Mouse (Mus musculus) cortical plate, adult 2 months (tissue): ENCODE data around the gene Cd8b1.

Source experiments
- CTCF ChIP-seq: fragments of 200-500 bp; IDR thresholded peaks from 2 replicates; pipeline ENCODE4 v1.5.1; 2011; ENCODE audit warnings: mild to moderate bottlenecking, control low read depth, low read length; ENCODE audit not compliant: insufficient read depth; ENCODE audit errors: extremely low read depth
- POLR2A ChIP-seq: fragments of 200-500 bp; IDR thresholded peaks from 2 replicates; pipeline ENCODE4 v1.6.1; 2011; ENCODE audit warnings: mild to moderate bottlenecking, low read length, control low read depth; ENCODE audit not compliant: insufficient read depth; ENCODE audit errors: extremely low read depth

DNA sequence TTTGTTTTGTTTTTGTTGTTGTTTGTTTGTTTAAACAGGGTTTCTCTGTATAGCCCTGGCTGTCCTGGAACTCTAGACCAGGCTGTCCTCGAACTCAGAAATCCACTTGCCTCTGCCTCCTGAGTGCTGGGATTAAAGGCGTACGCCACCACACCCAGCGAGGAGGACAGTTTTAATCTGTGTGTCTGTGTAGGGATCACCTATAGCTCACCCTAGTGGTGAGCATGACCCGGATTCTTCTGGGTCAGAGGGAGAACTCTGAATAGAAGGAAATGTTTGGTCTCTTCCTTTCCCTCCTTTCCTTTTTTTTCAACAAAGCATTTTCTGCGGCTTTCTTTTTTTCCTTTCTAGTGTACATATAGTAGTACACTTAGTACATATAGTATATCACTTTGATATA, 27.3 kb upstream of the Cd8b1 start:
- TF ChIP-seq CTCF (no peak), POLR2A (no peak)
